Mouse (Mus musculus) MN1 (cell line): ENCODE results near the gene Tle4.

ENCODE experiments used
- DNase-seq: peaks from one replicate; pipeline ENCODE4 v3.0.0-alpha.2; 2016; ENCODE audit warnings: low spot score

Tle4 gene

DNA sequence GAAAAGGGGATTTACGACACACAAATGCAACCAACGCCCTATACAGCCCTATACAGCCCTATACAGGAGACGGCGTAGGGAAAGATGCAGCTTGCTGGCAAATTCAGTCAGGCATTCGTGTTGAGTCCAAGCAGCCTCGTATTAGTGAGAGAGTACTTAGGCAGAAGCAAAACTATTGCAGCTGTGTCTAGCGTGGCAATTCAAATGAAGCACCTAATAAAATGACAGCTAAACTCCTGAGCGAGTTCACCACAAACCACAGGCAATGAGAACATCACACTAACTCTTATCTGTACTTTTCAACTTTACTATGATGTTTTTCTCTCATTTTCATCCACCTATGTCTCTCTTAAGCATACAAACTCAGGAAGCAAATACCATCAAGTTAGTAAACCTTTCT is 131.8 kb downstream of the Tle4 start:
- DNase-seq = no peak

DNA sequence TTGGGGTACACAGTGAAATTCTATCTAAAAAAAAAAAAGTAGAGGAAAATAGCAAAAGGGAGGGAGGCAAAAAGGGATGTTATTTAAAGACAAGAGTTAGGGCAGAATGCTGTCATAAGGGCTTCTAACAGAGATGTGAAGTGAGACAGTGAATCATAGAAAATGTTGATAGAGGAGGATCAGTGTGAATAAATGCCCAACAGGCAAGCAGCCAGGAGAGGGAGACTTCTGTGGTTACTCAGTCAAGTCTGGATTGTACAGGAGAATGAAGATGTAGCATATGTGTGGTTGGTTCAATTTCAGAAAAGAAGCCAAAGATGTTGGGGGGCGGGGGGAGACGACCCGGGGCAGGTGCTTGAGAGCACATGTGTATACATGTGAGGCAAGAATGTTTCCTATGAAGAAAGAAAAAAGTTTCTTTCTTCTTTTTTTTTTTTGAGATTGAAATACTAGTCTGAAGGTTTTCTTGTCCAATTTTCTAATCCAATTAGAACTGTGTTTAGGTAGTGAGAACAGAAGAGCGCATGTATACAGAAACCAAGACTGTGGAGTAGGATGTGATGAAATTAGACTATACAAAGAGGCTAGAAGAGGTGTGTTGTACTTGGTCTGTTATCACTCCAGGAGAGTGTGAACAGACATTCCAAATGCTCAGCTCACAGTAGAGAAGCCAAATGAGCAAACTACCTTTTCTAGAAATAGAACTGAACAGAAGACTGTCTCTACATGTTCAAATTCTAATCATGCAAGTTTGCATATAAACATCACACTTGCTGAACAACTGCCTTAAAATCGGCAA is 134.4 kb downstream of the Tle4 start:
- no peak for DNase-seq

DNA sequence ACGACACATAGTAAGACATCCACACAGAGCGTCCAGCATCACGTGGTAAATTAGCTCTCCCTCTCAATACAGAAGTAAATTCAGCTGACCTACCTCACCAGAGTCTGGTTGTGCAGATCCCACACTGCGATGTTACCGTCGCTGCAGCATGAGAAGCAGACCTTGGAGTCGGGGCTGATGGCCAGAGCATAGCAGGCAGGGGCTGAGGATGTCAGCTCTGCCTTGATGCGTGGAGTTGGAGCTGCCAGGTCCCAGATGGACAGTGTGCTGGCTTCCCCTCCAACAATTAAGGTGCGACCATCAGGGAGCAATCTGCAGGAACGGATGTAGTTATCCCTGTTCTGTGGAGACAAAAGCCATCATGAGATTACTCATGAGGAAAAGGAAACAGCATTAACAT is 144.4 kb downstream of the Tle4 start:
- DNase-seq = peak; percentile 6

DNA sequence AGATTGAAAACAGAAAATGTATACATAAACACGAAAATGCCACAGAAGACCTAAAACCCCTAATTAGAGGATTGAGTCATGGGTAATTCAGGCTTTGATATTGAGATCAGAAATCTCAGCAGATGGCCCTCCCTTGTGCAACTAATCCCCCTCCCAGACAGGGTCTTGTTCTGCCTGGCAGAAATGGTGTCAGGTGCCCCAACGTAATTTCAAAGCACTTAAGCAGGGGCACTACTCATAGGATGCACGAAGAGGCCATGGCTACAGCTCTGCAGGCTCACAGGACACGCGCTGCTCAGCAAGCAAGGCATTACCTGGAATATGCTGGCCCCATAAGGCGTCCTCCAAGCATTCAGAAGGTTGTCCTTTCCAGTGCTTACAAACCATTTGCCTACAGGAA is 146.5 kb downstream of the Tle4 start:
- no peak for DNase-seq

DNA sequence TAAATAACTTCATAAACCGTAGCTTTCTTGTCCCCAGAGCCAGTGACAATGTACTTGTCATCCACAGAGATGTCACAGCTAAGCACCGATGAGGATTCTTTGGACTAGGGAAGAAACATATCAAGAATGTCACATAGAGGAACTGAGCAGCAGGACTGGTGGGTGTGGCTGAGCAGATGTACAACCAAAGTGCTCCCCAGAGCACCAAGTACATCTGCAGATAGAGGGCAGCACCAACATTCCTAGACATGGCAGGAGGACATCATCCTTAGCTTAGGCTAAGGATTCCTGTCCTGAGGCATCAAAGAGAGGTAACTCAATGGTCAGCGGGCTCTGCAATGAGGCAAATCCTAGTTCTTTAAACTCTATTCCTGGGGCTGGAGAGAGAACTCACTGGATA is 148.1 kb downstream of the Tle4 start:
- no peak for DNase-seq

- DNase-seq = no peak
Measured at GRCm38 (mm10) chr19:14448586-14448985, 149.3 kb downstream of the Tle4 start.

- DNase-seq = no peak
Measured at GRCm38 (mm10) chr19:14447474-14447873, 150.4 kb downstream of the Tle4 start.

DNA sequence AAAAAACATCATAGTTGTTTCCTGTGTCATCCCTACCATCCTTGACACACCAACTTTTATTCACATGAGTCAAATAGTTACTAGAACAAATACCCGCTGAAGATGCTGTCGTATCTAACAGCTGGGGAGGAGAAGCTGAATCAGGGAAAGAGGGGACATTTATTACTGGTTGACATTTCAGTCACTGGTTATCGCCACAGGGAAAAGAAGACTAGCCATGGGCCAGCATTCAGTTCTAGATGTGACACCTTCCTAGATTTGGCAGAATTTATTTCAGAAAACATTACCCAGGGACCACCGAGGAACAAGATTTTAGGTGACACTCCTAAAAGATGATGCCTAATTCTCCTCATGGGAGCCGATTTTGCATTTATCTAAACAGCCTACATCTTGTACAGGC is 156.0 kb downstream of the Tle4 start:
- DNase-seq = no peak

DNA sequence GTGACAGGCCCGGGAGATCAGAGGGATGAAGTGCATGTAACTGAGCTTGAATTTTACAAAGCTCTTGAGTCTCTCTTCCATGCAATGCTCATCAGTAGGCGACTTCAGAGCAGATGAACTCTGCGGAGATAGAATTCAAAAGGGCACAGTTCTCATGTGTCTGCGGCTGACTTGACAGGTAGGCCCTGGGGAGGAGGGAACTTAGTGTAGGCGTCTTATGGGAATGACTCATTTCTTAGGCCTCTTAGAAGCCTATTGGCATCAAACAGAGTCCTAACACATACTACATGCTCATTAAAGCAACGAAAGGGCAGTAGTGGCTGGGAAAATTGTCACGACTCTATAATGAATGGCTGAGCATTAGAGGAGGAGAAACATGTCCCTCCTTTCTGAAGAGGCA is 160.6 kb downstream of the Tle4 start:
- DNase-seq = no peak

DNA sequence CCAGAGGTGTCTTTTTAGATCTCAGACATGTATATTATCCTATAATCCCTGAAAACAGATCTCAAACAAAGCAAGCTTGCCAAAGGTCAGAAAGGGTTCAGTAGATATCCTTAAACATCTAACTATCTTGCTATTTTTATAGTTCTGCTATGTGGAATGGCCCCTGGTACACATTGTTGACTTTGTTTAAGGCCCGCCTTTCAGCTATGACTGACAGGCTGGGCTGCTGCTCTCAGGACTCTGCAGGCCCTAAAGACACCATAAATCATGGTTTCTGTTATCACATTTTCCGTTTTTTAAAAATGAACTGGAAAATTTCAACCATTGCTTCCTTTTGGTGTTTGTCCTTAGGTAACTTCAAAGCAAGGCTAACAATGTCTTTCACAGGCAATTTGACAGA is 161.3 kb downstream of the Tle4 start:
- no peak for DNase-seq

DNA sequence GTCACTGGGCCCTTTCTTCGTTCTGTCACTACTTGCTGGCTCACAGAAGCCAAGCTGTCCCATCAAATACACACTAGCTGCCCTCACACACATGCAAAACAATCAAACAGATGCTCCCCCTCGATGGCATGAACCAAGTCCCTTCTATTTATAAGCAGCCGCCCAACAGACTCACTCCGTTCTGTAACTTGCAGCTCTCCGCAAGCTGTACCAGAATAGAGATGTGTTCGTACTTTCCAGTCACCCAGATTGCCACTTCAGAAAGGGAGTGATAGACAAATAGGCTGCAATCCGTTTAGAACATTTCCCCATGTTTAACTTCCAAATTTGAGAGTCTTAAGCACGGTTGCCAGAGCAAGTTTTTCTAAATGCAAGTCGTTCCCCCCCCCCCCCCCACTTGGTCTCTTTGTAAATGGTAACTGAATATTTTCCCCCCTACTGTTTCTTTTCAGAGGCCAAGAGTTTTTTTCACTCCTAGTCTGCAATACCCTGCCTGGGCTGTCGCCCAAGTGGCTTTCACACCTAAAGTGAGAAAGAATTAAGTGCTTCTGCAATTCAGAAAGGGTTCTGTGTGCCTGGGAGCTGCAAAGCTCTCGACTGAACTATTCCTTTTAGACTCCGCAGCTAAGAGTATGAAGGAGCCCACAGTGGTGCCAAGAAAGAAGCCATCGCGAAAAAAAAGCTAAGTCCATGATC is 162.0 kb downstream of the Tle4 start:
- DNase-seq = no peak

- no peak for DNase-seq
Measured at GRCm38 (mm10) chr19:14433900-14434299, 164.0 kb downstream of the Tle4 start.

- no peak for DNase-seq
Measured at GRCm38 (mm10) chr19:14432436-14432835, 165.4 kb downstream of the Tle4 start.

GRCm38 (mm10) chr19:14426920-14427319 is 170.9 kb downstream of the Tle4 start:
- DNase-seq = no peak

- DNase-seq = no peak
Measured at GRCm38 (mm10) chr19:14426244-14426868, 171.5 kb downstream of the Tle4 start.

- DNase-seq = no peak
Measured at GRCm38 (mm10) chr19:14425122-14425521, 172.7 kb downstream of the Tle4 start.

- peak; percentile 65 for DNase-seq
Measured at GRCm38 (mm10) chr19:14424016-14424964, 173.6 kb downstream of the Tle4 start.

DNA sequence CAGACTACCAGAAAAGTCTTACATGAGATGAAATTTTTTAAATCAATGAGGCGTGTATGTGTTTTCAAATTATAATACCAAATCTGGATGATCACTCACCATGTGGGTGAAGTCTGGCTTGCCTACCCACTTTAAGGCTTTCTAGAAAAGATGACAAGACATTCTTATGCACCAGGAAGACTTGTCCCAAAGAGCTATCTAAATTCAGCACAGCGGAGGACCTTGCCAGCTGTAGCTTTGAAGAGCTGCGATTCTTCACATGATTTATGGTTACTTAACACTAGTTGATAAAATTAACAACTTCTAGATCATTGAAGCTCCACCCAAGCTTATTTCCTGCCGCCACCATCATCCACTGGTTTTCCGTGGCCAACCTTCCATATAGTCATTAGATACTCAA is 176.2 kb downstream of the Tle4 start:
- DNase-seq = no peak

- DNase-seq = no peak
Measured at GRCm38 (mm10) chr19:14419886-14420285, 178.0 kb downstream of the Tle4 start.

- DNase-seq = no peak
Measured at GRCm38 (mm10) chr19:14416845-14417244, 181.0 kb downstream of the Tle4 start.

DNA sequence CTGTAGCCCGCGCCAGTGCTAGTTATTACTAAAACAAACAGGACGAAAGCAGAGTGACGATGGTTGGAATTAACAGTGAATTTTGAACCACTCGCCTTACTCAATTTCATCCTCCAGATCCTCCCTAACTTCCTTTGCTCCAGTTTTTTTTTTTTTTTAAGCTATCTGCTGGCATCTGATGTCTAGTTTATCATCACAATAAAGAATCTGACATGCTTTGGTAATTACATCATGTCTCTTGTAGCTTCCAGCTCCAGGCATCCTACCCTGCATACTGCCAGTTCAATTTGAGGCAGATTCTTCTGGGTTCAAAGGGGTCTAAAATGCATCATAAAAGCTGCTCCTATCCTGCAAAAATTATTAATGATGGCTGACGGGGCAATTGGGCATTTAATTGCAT is 181.9 kb downstream of the Tle4 start:
- no peak for DNase-seq

- DNase-seq = no peak
Measured at GRCm38 (mm10) chr19:14414957-14415356, 182.9 kb downstream of the Tle4 start.
